Mouse (Mus musculus) brain, embryonic 14.5 days (tissue): ENCODE data around the gene Cic.

Experiments used
- CTCF ChIP-seq: fragments of 200-500 bp; IDR thresholded peaks from 2 replicates; pipeline ENCODE4 v1.5.1; 2012; ENCODE audit warnings: inconsistent platforms, mild to moderate bottlenecking, moderate library complexity, borderline replicate concordance; ENCODE audit not compliant: insufficient read depth, insufficient read length; ENCODE audit errors: extremely low read depth
- POLR2A ChIP-seq: fragments of 200-500 bp; IDR thresholded peaks from 2 replicates; pipeline ENCODE4 v1.6.1; 2012; ENCODE audit warnings: mild to moderate bottlenecking, inconsistent platforms, borderline replicate concordance; ENCODE audit not compliant: poor library complexity, insufficient read depth, insufficient read length, severe bottlenecking; ENCODE audit errors: extremely low read depth

DNA sequence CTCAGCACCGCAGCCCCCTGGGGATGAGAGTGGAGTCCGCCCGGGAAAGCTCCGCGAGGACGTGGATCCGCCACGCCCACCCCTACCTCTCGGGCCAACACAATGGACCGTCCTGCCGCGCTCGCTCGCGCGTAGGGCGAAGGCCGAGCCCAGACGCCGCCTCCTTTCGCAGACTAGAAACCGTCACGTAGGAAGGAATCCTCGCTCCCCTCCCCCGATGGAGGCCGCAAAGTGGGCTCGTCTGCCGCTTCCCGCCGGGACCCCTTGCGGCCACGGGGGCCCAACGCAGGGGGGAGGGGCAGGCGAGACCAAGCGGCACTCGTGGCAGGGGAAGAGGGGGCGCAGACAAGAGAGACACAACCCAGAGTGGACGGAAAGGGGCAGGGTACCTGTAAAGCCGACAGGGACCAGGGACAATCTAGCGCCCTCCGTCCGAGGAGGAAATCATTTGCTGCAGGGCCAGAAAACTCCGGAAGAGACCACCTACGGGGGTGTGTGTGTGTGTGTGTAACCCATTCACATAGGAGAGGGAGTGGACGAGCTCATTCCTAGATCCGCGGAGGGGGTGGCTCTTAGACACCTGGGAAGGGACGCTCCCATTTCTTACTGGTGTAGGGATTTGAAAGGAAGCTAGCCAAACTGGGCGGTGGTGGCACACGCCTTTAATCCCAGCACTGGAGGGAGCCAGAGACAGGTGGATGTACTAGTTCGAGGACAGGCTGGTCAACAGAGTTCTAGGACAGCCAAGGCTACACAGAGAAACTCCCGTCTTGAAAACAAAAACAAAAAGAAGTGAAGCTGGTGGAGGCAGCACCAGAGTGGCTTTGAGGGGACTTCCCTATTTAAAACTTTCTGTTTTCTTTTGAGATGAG, 30.2 kb downstream of the Cic start, which contains the start of gene Pafah1b3:
- peak; percentile 32; the same call in 1 of the 2 replicates for TF ChIP-seq CTCF
- TF ChIP-seq POLR2A = peak; percentile 40; the same call in 1 of the 2 replicates
